Mouse (Mus musculus): Measurements from ENCODE around the gene Ubr3.

DNA sequence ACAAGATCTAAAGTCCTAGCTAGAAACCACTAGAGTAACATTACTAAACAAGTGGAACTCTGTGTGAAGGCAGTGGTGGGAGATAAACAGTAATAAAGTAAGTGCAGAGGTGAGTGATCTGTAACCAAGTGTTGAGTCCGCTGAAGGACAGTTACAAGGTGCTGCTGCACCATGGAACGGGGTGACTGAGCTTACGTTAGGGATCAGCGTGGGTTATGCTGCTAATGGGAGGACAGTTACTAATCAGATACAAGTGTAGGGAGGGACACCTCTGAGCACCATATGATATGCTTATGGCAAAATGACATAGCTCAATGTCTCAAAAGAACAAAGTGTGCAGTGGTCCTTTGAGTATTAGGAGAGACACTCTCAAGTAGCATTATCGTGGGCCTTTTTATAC, 39.3 kb downstream of the Ubr3 start:
- no peak for TF ChIP-seq JUND (conservative IDR thresholded peaks at IDR 0.05; ENCODE audit: low read depth, low read length)
- no peak for TF ChIP-seq ZMIZ1 (IDR thresholded peaks at IDR 0.05; ENCODE audit: low read depth, low read length)
- TF ChIP-seq MAX (IDR thresholded peaks at IDR 0.05; ENCODE audit: low read length): no peak
- no peak for TF ChIP-seq CTCF (conservative IDR thresholded peaks at IDR 0.05 in 1 of 2, IDR thresholded peaks at IDR 0.05 in 1 of 2; ENCODE audit: low read depth in 2 of 2, low read length in 2 of 2)
- no peak for TF ChIP-seq UBTF (IDR thresholded peaks at IDR 0.05; ENCODE audit: low read depth, low read length)
